Mouse (Mus musculus) midbrain, embryonic 14.5 days (tissue): ENCODE measurements around the gene Rbm20. TPM values are rescaled to one million over a fixed set of nuclear protein-coding genes. Genes with fewer than 3 reads are reported as not detected.

Experiments
- ATAC-seq: fragments of 200-750 bp; cut with Nextera tagmentation; 2 replicates; pipeline ENCODE4 v1.8.0; 2017; ENCODE audit warnings: moderate number of reproducible peaks, moderate library complexity; ENCODE audit not compliant: low FRiP score, low TSS enrichment
- DNase-seq: peaks from one replicate; pipeline ENCODE4 v3.0.0-alpha.2; 2015
- H3K27ac ChIP-seq: fragments of 300-500 bp; sonication (generic); replicated peaks from 2 replicates; pipeline ENCODE4 v1.5.1; 2014; ENCODE audit warnings: mild to moderate bottlenecking, low read depth, low read length, moderate library complexity
- H3K27me3 ChIP-seq: fragments of 300-500 bp; sonication (generic); 2 replicates; pipeline ENCODE4 v1.6.1; 2014; ENCODE audit warnings: low read length, control low read depth, mixed read lengths; ENCODE audit not compliant: control insufficient read depth, insufficient read depth
- H3K36me3 ChIP-seq: fragments of 300-500 bp; sonication (generic); 2 replicates; pipeline ENCODE4 v1.6.1; 2014; ENCODE audit warnings: low read length, control low read depth; ENCODE audit not compliant: control insufficient read depth, insufficient read depth
- H3K4me1 ChIP-seq: fragments of 300-500 bp; sonication (generic); 2 replicates; pipeline ENCODE4 v1.6.1; 2014; ENCODE audit warnings: mild to moderate bottlenecking, antibody characterized with exemption, low read length, control low read depth; ENCODE audit not compliant: control insufficient read depth, insufficient read depth
- H3K4me2 ChIP-seq: fragments of 300-500 bp; sonication (generic); 2 replicates; pipeline ENCODE4 v1.6.1; 2014; ENCODE audit warnings: mild to moderate bottlenecking, low read length, moderate library complexity
- H3K4me3 ChIP-seq: fragments of 300-500 bp; sonication (generic); replicated peaks from 2 replicates; pipeline ENCODE4 v1.5.1; 2014; ENCODE audit warnings: low read depth, low read length
- H3K9ac ChIP-seq: fragments of 300-500 bp; sonication (generic); replicated peaks from 2 replicates; pipeline ENCODE4 v1.6.1; 2014; ENCODE audit warnings: mild to moderate bottlenecking, low read length, moderate library complexity
- H3K9me3 ChIP-seq: fragments of 300-500 bp; sonication (generic); 2 replicates; pipeline ENCODE4 v1.6.1; 2016; ENCODE audit warnings: low read length, control low read depth, mixed read lengths; ENCODE audit not compliant: control insufficient read depth
- WGBS: fragments of 180-500 bp; shearing (Covaris S2); extraction: QIAGEN DNeasy Blood & Tissue Kit; methylation state at CpG from one replicate; pipeline ENCODE4 v1.1.7; 2014; 5-methylcytosine and 5-hydroxymethylcytosine counted together
- polyA plus RNA-seq: library from polyadenylated mRNA; unstranded; fragments of >200 nt; fragmentation: Nextera tagmentation; extraction: Ambion mirVana; gene quantifications from 2 replicates; pipeline ENCODE4 v1.2.1, GENCODE M21; 2014

Rbm20 gene
- polyA plus RNA-seq, 1 experiment from 2014 or later, result 0.61 TPM

GRCm38 (mm10) chr19:53841915-53842314 is 164.8 kb downstream of the Rbm20 start:
- no peak overlapping the region for H3K27ac ChIP-seq
- H3K4me2 ChIP-seq, result no peak overlapping the region
- no peaks in the 10 kb centered on the region for H3K27me3 ChIP-seq
- H3K9ac ChIP-seq, result no peak overlapping the region
- 66% methylated on average over 8 of the region's 8 CpGs for WGBS
- H3K4me3 ChIP-seq, result no peak overlapping the region
- no peaks in the 10 kb centered on the region for H3K36me3 ChIP-seq
- H3K4me1 ChIP-seq, result peaks cover 8% of the 10 kb centered on the region; the same call in 1 of the 2 replicates
- DNase-seq, result no peak
- H3K9me3 ChIP-seq, result no peaks in the 10 kb centered on the region
- no peak for ATAC-seq

DNA sequence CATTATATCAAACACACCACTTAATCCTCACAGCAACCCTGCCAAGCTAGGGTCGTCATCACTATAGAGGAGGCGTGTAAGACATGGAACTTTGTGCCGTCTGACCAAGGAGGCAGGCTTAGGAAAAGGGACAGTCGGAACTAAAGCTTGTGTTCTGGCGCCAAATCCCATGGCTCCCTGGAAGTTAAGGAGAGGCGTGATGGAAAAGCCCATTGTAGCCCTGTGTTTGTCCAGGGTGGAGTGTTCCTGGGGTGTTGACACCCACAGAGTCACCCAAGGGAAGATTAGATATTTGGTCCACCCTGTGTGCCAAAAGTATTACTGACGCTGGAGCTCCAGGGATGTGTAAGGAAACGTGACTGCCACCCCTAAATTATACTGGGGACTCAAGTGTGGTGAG is 166.9 kb downstream of the Rbm20 start:
- Histone ChIP-seq H3K36me3 (no peaks in the 10 kb centered on the region), H3K9ac (no peak overlapping the region), H3K4me2 (no peak overlapping the region), H3K27me3 (no peaks in the 10 kb centered on the region), H3K4me1 (peaks cover 7% of the 10 kb centered on the region; the same call in 1 of the 2 replicates), H3K4me3 (no peak overlapping the region), H3K27ac (no peak overlapping the region), H3K9me3 (no peaks in the 10 kb centered on the region)
- WGBS, result 90% methylated on average over 8 of the region's 8 CpGs
- no peak for ATAC-seq
- DNase-seq, result no peak

GRCm38 (mm10) chr19:53848272-53848995 is 171.3 kb downstream of the Rbm20 start:
- WGBS, result 84% methylated on average over 10 of the region's 10 CpGs
- Histone ChIP-seq H3K9ac (no peak overlapping the region), H3K27ac (no peak overlapping the region), H3K9me3 (no peaks in the 10 kb centered on the region), H3K4me1 (peaks cover 28% of the 10 kb centered on the region), H3K4me3 (no peak overlapping the region), H3K36me3 (no peaks in the 10 kb centered on the region), H3K4me2 (no peak overlapping the region), H3K27me3 (no peaks in the 10 kb centered on the region)
- no peak for DNase-seq
- ATAC-seq, result no peak

GRCm38 (mm10) chr19:53850166-53850922 is 173.2 kb downstream of the Rbm20 start:
- 62% methylated on average over 18 of the region's 18 CpGs for WGBS
- H3K9ac ChIP-seq, result no peak overlapping the region
- H3K4me2 ChIP-seq, result no peak overlapping the region
- no peak overlapping the region; the same call in 1 of the 2 replicates for H3K27ac ChIP-seq
- H3K36me3 ChIP-seq, result no peaks in the 10 kb centered on the region
- H3K9me3 ChIP-seq, result no peaks in the 10 kb centered on the region
- no peak for ATAC-seq
- no peak overlapping the region for H3K4me3 ChIP-seq
- no peaks in the 10 kb centered on the region for H3K27me3 ChIP-seq
- peak; percentile 59 for DNase-seq
- peaks cover 35% of the 10 kb centered on the region for H3K4me1 ChIP-seq

DNA sequence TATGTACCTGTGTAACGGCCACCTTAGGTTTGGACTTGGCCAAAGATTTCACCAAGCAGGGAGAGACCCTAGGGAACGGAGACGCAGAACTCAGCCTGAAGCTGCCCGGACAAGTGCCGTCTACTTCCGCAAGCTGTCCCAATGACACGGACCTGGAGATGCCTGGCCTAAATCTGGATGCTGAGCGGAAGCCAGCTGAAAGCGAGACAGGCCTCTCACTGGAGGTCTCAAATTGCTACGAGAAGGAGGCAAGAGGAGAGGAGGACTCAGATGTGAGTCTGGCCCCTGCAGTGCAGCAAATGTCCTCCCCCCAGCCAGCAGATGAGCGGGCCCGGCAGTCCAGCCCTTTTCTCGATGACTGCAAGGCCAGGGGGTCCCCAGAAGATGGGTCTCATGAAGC is 174.2 kb downstream of the Rbm20 start:
- no peak overlapping the region for H3K9ac ChIP-seq
- H3K27me3 ChIP-seq, result no peaks in the 10 kb centered on the region
- no peaks in the 10 kb centered on the region for H3K36me3 ChIP-seq
- H3K9me3 ChIP-seq, result no peaks in the 10 kb centered on the region
- peaks cover 35% of the 10 kb centered on the region for H3K4me1 ChIP-seq
- DNase-seq (no peak), ATAC-seq (no peak)
- H3K4me2 ChIP-seq, result no peak overlapping the region
- H3K4me3 ChIP-seq, result no peak overlapping the region
- WGBS, result 83% methylated on average over 13 of the region's 13 CpGs
- H3K27ac ChIP-seq, result peak overlapping the region; percentile 86

DNA sequence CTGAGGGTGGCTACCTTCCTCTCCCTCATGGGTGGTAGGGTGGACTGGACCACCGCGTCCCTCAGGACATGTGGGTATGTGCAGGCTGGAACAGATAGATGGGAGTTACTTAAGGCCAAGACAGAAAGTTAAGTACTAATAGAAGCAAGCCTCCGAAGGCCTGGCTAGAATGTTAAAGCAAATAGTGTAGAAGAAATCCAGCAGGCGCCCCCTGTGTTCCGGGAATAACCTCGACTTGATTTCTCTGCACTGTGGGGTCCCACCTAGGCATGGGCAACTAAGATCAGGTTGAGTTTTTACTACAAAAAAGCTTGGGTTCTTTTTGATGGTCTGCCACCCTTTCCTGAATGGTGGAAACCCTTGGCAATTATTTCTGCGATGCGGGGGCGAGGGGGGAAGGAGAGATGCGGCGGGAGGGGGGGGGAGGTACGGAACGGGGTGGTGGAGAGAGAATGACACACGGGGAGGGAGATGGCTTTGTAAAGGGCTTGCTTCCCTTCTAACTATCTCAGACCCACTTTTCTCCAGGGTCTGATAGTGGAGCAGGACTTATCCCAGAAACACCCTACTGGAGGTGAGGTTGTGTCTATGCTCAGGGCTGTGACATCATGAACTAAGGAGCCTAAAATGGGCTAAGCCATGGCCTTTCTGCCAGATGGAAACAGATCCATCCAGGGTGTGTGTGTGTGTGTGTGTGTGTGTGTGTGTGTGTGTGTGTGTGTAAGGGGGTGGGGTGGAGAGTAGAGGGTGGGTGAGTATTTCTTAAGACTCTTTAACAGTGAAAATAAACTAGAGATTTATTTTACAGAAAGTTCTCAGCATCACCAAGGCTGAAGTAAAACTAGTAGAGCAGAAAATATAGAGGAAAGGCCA is 175.0 kb downstream of the Rbm20 start:
- Histone ChIP-seq H3K36me3 (no peaks in the 10 kb centered on the region), H3K9me3 (no peaks in the 10 kb centered on the region), H3K9ac (no peak overlapping the region), H3K4me1 (peaks cover 35% of the 10 kb centered on the region), H3K4me3 (no peak overlapping the region), H3K27me3 (no peaks in the 10 kb centered on the region), H3K27ac (peak overlapping the region; percentile 86), H3K4me2 (peak overlapping the region; percentile 45)
- WGBS, result 80% methylated on average over 14 of the region's 14 CpGs
- DNase-seq (peak; percentile 33), ATAC-seq (peak; percentile 46; the same call in 1 of the 2 replicates)

DNA sequence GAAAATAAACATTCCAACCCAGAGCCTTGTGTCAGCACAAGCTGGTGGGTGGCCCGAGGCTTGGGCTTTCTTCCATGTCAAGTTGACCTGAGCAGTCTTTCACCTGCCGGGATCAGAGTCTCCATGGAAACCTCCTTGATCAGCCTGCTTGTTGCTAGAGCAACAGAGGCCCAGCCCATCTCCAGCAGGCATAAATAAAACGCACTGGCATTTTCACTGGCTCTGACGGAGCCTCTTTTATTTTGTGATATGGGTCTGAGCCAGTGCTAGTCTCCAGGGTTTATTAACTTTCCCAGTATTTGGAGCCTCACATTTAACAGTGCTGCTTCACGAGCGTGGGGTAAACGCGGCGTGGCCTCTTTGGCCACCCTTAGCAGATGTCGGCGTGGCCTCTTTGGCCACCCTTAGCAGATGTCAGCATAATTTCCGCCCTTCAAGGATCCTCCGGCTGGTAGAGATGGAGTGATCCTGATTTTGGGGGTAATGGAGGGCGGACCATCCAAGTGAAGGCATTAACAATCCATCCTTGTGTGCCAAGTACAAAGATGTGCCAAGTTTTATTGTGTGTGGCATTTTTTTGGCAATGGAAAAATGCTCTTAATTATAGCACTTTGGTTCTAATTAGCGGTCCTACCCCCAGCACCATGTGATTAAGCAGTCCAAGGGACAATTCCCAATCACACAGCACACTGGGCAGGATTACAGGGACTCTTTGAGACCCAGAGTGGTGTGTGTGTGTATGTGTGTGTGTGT is 175.8 kb downstream of the Rbm20 start:
- Histone ChIP-seq H3K27ac (peak overlapping the region; percentile 86), H3K4me3 (no peak overlapping the region), H3K27me3 (no peaks in the 10 kb centered on the region), H3K4me2 (peak overlapping the region; percentile 45), H3K9ac (no peak overlapping the region; the same call in 1 of the 2 replicates), H3K36me3 (no peaks in the 10 kb centered on the region), H3K9me3 (no peaks in the 10 kb centered on the region), H3K4me1 (peaks cover 35% of the 10 kb centered on the region)
- ATAC-seq, result peak; percentile 87
- peak; percentile 88 for DNase-seq
- WGBS, result 13% methylated on average over 15 of the region's 15 CpGs

DNA sequence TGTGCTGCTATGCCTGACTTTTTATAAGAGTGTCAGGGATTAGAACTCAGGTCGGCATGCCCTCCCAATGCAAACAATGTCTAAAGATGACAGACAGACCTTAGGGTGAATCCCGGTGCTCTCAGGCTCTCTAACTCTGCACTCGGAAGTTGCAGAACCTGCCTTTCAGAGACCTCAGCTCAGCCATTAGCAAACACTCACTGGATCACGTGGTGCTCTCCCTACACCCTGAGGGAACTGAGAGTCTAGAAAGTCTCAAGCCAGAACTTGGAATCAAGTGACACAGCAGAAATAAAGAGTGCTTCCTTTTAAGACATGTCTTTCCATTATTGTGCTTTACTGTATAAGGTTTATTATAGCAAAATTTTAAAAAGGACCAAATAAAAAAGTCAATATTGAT is 177.9 kb downstream of the Rbm20 start:
- Histone ChIP-seq H3K9ac (no peak overlapping the region), H3K4me3 (no peak overlapping the region), H3K27ac (no peak overlapping the region), H3K27me3 (no peaks in the 10 kb centered on the region), H3K36me3 (no peaks in the 10 kb centered on the region), H3K9me3 (no peaks in the 10 kb centered on the region), H3K4me2 (no peak overlapping the region), H3K4me1 (peaks cover 35% of the 10 kb centered on the region)
- 76% methylated on average over 4 of the region's 4 CpGs for WGBS
- no peak for ATAC-seq
- DNase-seq, result no peak
